Mouse (Mus musculus): ENCODE data around the gene Trmo.

Trmo gene

DNA sequence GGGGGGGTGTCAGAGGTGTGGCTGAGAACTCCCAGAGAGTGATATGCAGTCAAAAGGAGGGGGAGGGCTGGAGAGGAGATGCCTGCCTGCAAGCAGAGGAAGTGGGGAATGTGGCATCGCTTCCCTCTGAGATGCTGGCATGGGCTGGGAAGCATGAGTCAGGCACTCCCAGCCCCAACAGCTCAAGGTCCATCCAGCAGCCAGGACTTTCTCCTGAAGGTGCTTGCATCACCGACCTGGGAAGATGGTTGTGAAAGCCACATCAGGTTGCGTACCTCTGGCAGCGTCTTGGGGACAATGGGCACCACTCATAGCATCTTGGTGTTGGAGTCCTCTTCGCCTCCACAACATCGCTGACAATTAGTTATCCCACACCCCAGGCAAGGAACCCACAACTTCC, 18.8 kb downstream of the Trmo start:
- no peak for DNase-seq

GRCm38 (mm10) chr4:46369070-46369469, 20.2 kb downstream of the Trmo start:
- no peak for DNase-seq

DNA sequence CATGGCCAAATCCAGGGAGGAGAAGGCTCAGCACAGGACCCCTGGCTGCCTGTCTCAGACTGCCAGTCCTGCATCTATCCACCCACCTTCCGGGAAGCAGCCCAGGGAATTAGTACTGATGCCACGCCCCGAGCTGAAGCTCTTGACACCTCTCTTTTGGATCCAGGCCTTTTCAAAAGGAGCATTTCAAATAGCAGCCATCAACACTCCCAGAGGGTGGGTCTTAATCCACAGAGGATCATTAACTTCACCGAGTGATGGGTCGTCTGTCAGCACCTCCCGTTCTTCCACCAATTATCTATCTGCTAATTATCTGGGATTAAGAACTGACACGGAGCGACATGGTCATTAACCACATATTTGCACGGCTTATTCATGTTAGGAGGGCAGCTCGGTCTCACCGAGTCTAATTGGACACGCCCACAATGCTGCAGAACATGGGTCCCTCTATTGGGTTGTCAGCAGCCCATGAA, 21.7 kb downstream of the Trmo start:
- DNase-seq = no peak

GRCm38 (mm10) chr4:46364360-46364759, 24.9 kb downstream of the Trmo start:
- DNase-seq = no peak

DNA sequence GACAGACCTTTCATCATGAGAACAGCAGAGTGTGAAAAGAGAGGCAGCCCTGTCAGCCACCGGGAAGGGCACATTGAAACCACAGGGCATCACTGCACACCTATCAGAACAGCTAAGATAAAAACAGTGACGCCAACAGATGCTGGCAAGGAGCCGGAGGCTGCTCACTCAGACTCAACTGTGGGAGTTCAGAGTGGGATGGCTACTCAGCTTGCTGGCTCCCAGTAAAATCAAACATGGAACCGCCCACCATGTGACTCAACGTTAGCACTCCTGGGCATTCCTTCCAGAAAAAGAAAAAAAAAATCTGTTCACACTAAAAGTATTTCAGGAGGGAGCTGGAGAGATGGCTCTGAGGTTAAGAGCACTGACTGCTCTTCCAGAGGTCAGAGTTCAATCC, 28.0 kb downstream of the Trmo start:
- no peak for DNase-seq

DNA sequence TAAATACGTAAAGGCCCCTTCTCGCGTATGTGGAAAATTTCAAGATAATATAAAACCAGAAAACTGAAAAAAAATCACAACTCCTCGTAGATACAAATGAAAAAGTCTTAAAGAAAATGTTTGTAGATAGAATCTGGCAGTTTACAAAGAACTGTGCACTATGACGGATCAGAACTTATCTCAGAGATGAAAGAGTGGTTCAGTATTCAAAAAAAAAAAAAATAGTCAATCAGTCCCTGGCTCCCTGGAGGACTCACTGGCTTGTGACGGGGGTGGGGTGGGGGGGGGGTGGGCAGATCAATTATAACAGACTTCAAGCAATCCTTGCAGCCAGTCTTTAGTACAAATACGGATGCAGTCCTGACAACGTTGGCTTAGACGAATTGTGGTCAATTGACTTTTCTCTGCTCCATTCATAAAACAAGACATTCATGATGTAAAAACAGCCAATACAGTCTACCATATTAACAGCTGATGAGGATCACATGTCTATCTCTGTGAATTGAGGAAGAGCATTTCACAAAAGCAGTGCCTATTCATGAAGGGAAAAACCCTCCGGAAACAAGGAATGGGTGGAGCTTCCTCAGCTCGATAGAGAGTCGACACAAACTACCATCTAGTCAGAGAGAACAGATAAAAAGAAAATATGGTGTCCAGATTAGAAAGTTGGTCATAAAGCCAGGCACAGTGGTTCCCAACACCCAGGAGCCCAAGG, 29.5 kb downstream of the Trmo start:
- DNase-seq = no peak

DNA sequence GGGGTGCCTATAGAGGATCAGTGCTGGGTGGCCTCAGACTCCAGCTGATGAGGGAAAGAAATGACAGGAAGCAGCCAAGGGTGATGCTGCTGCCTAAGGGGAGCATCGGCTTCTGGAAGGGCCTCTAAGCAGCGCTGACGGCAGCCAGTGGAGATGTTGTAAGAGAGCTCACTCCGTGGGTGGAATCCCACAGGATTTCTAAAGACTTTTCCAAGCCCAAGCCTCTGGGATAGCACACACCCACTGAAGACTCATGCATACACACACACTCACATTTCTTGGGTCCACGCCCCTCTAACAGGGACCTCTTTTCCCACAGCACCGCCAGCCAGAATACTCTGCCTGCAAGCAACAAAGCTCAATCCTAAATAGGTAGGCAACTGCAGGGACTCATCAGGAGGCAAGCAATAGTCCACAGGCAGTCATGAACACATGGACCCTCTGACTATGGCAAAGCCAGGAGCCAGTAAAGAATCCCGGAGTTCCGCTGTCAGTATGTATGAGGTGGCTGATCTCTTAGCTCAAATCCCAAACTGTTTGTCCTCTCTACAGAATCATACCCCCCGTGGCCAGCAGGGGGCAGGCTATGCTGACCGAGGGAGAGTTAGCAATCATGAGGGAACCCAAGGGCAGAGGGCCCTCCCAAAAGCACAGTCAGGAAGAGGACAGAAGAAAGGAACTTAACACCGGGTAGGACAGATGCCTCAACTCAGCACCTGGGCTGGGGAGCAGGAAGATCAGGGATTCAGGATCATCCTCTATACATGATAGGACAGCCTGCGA, 32.7 kb downstream of the Trmo start:
- DNase-seq = peak; percentile 80 to 85

- no peak for DNase-seq
Measured at GRCm38 (mm10) chr4:46353045-46353444, 36.2 kb downstream of the Trmo start.

- DNase-seq = no peak
Measured at GRCm38 (mm10) chr4:46349530-46349929, 39.7 kb downstream of the Trmo start.

- DNase-seq = no peak
Measured at GRCm38 (mm10) chr4:46348897-46349296, 40.3 kb downstream of the Trmo start.

DNA sequence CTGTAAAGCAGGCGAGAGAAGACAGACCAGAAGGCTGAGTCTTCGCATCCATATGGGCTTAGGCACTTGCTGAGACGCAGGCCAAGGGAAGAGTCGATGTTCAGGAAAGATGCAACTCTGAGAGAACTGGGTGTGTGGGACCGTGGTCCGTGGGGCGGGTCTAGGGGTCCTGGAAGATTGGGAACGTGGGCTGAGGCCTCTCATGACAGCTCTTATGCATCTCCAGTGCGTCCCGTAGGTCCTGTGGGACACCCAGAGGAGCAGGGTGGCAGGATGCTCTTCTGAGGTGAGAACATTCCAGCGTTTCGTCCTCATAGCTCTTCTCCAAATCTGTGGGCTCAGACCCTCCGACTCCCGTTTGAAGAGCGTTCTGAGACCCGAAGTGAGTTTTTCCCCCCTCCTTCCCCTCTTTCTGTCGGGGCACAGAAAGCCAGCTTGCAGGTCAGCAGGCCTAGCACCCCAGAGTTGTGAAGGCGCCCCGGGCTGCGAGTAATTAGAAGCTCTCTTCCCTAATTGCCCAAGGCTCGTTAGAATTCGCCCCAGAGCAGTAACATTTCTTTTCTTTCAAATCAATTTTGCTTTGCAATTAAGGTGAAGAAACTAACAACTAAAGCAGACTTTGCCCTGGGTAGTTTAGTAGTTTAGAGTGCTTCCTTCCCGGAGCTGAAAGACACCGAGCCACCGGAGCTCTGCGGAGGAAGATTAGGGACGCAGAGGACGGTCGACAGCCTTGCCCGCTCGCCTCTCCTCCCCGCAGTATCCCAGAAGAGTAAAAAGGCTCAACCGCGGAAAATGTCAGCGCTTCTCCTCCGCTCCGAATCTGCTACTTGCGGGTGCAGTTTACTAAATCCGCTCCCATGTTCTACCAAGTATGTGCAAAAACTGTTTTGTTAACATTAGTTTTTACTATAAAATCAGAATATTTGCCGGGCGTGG, 41.4 kb downstream of the Trmo start:
- DNase-seq = no peak

DNA sequence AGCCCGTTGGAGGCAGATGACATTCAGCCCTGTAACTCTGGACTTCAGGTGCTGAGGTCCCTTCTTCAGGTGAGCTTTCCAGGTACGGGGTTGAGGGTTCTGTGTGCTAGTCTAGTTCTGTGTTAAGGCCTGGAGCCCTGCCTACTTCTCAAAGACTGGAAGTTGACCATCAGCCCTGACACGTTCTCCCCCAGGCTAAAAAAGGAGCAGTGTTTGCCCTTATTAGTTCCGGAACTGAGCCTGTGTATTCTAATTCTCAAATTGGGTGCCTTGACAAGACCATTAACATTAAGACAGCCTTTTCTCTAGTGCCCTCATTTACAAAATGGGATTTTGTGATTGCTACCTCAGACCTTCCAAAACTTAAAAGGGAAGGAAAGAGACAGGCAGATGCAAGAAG, 42.1 kb downstream of the Trmo start:
- DNase-seq = no peak

DNA sequence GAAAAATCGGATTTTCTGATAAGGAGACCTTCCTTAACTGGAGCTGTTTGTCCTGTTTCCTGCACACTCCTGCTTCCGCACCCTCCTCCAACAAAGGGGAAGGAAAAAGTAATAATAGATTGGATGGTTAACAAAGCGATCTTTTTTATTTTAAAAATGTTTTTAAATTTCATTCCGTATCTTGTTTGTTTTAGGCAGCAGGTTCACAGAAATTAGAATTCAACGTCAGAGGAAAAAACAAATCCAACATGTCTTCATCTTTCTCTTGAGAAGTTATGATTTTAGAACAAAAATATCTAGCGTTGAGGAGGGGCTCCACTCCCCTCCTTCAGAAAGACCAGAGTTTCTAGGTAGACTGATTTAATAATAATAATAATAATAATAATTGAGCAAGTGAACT, 43.0 kb downstream of the Trmo start:
- no peak for DNase-seq

DNA sequence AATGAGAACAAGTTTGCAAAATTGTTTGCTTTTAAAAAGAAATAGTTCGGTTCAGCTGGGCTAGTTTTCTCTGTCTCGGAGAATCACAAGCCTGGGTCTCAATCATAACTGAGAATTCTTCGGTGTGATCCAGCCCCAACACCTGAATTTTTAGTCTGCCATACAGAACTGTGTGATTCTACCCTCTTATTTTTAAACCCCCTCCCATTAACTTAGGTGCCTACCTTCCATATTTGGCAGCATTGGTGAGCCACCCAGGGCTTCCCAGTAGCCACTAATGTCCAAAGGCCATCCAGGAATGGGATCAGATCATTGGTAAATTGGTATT, 43.5 kb downstream of the Trmo start:
- DNase-seq = no peak

DNA sequence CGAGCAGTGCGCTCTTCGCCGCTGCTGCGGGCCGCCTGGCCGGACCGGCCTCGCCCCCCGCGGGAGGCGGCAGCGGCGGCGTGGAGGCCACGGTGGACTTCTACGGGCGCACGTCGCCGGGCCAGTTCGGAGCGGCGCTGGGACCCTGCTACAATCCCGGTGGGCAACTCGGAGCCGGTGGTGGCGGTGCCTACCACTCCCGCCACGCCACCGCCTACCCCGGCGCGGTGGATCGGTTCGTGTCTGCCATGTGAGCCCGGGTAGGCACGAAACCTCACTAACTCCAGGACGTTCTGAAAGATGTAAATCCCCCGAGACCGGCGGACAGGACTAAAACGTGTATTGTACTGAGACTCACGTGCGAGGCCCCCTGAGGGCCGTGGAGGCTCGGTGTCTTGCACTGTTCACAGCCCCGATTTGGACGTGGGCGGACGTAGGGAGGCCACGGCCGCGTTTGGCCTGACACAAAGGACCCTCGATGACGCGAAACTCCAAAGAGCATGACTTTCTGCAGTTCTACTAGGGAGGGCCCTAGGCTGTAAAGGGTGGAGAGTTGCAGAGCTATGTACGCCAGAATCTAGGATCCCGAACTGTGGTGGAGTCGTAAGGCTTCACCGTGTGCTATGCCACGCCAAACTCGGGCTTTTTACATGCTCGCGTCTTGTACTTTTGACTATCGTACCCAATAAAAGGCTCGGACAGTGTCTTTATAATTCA, 44.0 kb downstream of the Trmo start:
- no peak for DNase-seq

DNA sequence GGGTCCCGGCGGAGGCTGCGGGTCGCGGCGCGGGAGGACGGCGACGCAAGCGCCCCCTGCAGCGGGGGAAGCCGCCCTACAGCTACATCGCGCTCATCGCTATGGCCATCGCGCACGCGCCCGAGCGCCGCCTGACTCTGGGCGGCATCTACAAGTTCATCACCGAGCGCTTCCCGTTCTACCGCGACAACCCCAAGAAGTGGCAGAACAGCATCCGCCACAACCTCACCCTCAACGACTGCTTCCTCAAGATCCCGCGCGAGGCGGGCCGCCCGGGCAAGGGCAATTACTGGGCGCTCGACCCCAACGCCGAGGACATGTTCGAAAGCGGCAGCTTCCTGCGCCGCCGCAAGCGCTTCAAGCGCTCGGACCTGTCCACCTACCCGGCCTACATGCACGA, 44.9 kb downstream of the Trmo start:
- peak; percentile 30 to 32 for DNase-seq

GRCm38 (mm10) chr4:46343596-46344260, 45.5 kb downstream of the Trmo start, which contains the start of gene Foxe1:
Gene Foxe1, plus strand, starts transcription at chr4:46343609.
- DNase-seq = peak in 1 of 2 experiments; percentile 34

DNA sequence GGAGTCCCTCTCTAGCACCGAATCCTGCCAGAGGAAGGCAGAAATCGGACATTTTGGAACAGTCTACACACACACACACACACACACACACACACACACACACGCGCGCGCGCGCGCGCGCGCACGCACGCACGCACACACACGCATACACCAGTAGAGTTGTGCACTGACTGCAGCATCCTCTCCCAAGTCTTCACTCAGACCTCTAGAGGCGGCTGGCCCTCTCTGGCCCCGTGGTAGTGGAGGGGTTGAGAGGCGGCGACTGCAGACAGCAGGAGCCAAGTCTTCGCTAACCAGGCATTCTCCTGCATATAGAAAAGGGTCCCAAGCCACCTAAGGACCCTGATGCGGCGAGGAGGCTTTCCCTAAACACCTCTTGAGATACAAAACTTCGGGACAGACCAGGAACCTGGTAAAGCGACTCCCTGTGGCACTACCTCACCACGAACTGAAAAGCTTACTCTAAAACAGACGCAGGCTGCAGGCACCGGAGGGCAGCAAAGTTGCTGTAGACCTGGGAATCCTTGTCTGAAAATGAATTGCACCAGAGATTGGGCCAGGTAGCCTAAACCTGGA, 46.4 kb downstream of the Trmo start:
- DNase-seq = no peak

- DNase-seq = no peak
Measured at GRCm38 (mm10) chr4:46341831-46342680, 47.2 kb downstream of the Trmo start.

DNA sequence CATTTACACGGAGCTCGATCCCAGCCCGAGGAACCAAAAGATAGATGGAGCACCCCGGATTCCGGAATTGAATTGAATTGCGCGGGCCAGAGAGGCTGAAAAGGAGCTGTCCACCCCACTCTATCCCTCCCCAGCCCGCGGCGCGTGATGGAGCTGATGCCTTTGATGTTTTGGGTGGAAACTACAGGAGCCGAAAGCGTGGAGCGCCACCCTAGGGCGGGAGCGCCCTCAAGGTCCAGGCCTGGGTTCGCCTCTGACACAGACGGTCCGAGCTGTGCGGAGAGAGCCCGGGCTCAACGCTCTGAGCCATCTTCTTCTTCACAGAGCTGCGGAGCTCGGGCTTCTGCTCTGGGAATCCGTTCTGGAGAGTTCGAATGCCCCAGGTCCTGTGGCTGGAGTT, 49.7 kb downstream of the Trmo start:
- DNase-seq = peak in 1 of 2 experiments; percentile 32

DNA sequence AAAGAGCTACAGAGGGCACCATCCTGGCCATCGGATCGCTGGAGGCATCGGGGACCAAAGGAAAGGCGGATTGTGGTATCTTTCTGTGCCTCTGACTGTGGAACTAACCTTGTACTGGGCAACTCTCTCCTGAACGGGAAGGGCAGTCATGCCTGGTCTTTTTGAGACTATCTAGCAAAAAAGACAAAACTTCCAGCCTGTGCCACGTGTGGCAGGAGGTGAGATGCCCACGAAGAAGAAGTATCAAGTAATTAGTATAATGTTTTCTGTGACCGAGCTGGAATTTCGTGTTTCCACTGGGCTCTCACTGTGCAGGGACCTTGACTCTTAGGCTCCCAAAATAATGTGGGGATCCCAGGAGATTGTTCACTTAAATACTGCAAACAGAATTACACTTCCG, 50.2 kb downstream of the Trmo start:
- DNase-seq = no peak

All from cerebellum, postnatal 10 days (tissue).